Mouse (Mus musculus): Measurements from ENCODE around the gene Orc5. TPM values are rescaled to one million over a fixed set of nuclear protein-coding genes. Genes with fewer than 3 reads are reported as not detected.
A peak's percentile ranks its signal among the peaks of the same experiment; 100 is the strongest.

Orc5 gene
- total RNA-seq (2015; ENCODE audit: low replicate concordance) (13.0 and 19.2 TPM in 2 replicates), total RNA-seq (2017; ENCODE audit: low replicate concordance) (13.5 and 21.0 TPM in 2 replicates)

- ATAC-seq (replicated peaks; ENCODE audit: low FRiP score, poor library complexity, severe bottlenecking) = peak; percentile 95
Measured at GRCm38 (mm10) chr5:22550033-22550551, at the start of gene Orc5. Orc5 (minus strand) TSS chr5:22550429.

- no peak for ATAC-seq (replicated peaks; ENCODE audit: low FRiP score, poor library complexity, severe bottlenecking)
Measured at GRCm38 (mm10) chr5:22596981-22597380, 46.8 kb upstream of the Orc5 start.

DNA sequence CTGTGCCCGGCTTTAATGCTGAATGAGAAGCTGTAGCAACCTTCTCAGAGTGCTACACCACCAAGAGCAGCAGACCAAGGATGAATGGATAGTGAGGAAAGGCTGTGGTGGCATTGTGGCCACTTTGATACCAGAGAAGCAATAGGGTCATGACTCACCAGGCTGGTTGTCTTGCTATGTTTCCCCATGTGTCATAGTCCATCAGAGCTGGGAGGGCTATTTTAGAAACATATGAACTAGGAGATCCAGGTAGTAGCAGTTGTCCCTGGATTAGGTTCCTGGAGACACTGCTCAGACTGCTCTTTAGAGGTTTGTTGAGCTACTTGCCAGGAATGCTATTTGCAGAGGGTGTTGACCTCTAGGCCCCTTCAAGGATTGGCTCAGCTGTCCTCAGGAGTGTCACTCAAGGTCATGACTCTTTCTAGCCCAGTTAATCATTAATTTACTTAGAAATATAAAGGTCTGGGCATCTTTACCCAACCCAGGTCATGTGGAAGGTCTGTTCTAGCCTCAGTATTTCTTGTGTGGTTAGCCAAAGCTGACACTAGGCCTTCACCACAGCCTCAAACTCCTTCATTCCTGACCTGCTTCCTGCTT lies 39.2 kb upstream of the Orc5 start:
- no peak for ATAC-seq (replicated peaks; ENCODE audit: low FRiP score, poor library complexity, severe bottlenecking)

DNA sequence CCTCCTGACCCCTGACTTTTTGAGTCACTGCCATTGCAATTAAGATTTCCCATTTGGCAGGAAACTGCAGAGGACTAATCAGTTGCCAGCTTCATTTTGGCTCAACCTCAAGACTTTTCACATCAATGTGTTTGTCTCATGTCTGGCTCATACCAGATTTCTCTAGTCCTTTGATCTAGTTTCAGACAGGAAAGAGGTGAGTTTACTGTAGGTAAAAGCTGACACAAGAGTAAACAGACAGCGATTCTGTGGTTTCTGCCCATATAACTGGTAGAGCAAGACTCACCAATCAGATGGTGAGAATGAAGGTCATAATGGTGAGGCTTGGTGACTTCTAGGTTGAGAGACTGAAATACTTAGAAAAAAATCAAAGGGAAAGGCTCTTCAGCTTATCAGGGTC lies 37.3 kb upstream of the Orc5 start:
- no peak for ATAC-seq (replicated peaks; ENCODE audit: low FRiP score, poor library complexity, severe bottlenecking)

GRCm38 (mm10) chr5:22584556-22584955 lies 34.3 kb upstream of the Orc5 start:
- no peak for ATAC-seq (replicated peaks; ENCODE audit: low FRiP score, poor library complexity, severe bottlenecking)

GRCm38 (mm10) chr5:22578011-22578410 lies 27.8 kb upstream of the Orc5 start:
- ATAC-seq (replicated peaks; ENCODE audit: low FRiP score, poor library complexity, severe bottlenecking) = no peak

DNA sequence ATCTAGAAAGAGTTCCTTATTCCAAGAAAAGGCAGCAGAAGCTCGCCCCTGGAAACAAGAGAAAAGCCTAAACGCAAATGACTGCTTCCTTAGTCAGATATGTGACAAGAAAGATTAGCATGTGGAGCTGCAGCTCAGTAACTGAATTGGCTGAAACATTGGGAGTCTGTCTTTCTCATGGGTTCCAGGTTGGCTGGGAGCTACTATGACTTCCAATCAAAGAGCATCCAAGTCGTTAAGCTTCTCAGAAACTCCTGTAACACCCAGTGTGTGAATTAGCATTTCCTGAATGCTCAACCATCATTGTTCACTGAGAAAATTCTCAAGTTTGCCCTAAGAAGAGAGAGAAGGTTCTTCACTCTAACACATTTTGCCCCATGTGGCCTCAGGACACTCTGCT lies 24.5 kb upstream of the Orc5 start:
- no peak for ATAC-seq (replicated peaks; ENCODE audit: low FRiP score, poor library complexity, severe bottlenecking)

GRCm38 (mm10) chr5:22574161-22574560 lies 23.9 kb upstream of the Orc5 start:
- ATAC-seq (replicated peaks; ENCODE audit: low FRiP score, poor library complexity, severe bottlenecking) = no peak

- ATAC-seq (replicated peaks; ENCODE audit: low FRiP score, poor library complexity, severe bottlenecking) = no peak
Measured at GRCm38 (mm10) chr5:22573696-22574095, 23.5 kb upstream of the Orc5 start.

DNA sequence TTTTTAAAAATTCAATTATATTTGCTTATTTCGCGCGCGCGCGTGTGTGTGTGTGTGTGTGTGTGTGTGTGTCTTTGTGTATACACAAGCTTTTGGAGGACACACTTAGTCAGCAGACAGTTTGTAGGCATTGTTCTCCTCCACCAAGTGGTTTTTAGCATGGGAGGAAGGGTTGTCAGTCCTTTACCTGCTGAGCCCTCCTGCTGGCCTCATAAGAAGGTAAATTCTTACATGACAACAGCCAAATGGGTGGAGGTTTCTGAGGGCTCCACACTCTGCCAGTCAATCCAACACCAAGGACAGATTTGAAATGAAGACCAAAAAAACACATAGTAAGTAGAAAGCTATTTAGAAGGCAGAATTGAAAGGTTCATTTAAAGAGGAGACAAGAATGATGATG lies 22.7 kb upstream of the Orc5 start:
- no peak for ATAC-seq (replicated peaks; ENCODE audit: low FRiP score, poor library complexity, severe bottlenecking)

- no peak for ATAC-seq (replicated peaks; ENCODE audit: low FRiP score, poor library complexity, severe bottlenecking)
Measured at GRCm38 (mm10) chr5:22572456-22572855, 22.2 kb upstream of the Orc5 start.

GRCm38 (mm10) chr5:22565708-22566107 lies 15.5 kb upstream of the Orc5 start:
- ATAC-seq (replicated peaks; ENCODE audit: low FRiP score, poor library complexity, severe bottlenecking) = no peak

GRCm38 (mm10) chr5:22559801-22560200 lies 9.6 kb upstream of the Orc5 start:
- ATAC-seq (replicated peaks; ENCODE audit: low FRiP score, poor library complexity, severe bottlenecking) = no peak

GRCm38 (mm10) chr5:22557491-22558113 lies 7.4 kb upstream of the Orc5 start:
- peak; percentile 94 for ATAC-seq (replicated peaks; ENCODE audit: low FRiP score, poor library complexity, severe bottlenecking)

GRCm38 (mm10) chr5:22556713-22557112 lies 6.5 kb upstream of the Orc5 start:
- ATAC-seq (replicated peaks; ENCODE audit: low FRiP score, poor library complexity, severe bottlenecking) = 0 out of 2 replicates have a peak, but pooled peaks have one; percentile 55

DNA sequence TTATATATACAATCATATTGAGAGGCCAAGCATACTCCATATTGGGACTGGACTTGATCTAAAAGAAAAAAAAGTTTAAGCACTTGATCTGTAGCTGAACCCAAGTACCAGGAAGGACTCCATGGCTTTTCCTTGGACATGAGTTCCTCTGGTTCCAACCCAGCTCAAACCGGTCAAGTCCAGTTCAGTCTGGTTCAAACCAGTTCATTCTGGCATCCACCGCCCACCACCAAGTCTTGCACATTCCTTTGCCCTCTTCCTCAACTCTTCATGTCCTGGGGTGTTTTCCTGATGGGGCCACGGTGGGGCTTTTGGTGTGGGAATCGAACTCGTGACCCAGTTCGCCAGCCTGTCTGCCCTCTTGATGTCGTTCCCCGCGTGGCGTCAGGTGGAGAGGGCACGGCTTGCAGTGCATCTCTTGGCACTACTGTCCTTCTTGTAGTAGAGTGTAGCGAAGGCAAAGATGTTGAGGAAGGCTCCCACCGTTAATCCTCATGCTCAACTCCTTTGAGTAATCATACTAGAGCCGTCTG lies 2.1 kb upstream of the Orc5 start:
- no peak for ATAC-seq (replicated peaks; ENCODE audit: low FRiP score, poor library complexity, severe bottlenecking)

- peak; percentile 37 for ATAC-seq (replicated peaks; ENCODE audit: low FRiP score, poor library complexity, severe bottlenecking)
Measured at GRCm38 (mm10) chr5:22549366-22550032, 730 bp downstream of the Orc5 start.

DNA sequence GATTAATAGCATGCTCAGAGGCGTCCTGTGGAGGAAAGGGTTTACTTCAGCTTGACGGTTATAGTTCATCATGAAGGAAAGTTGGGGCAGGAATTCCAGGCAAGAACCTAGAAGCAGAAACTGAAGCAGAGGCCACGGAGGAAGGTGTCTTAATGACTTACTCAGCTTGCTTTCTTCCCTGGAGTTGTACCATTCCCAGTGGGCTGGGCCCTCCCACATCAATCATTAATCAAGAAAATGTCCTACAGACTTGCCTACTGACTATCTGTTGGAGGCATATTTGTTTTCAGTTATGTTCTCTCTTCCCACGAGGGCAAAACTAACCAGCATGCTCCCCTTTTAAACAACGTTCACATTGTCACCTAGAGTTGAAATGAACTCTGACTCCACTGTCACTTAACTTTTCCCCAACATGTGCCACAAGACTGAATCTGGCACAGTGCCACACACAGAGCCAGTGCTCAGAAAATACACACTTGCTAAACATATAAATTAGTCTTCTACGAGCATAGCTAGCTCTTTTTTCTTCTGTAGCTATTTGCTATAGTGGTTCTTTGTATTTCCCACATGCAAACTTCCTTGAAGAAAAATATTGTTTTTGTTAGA lies 1.6 kb downstream of the Orc5 start:
- ATAC-seq (replicated peaks; ENCODE audit: low FRiP score, poor library complexity, severe bottlenecking) = no peak

DNA sequence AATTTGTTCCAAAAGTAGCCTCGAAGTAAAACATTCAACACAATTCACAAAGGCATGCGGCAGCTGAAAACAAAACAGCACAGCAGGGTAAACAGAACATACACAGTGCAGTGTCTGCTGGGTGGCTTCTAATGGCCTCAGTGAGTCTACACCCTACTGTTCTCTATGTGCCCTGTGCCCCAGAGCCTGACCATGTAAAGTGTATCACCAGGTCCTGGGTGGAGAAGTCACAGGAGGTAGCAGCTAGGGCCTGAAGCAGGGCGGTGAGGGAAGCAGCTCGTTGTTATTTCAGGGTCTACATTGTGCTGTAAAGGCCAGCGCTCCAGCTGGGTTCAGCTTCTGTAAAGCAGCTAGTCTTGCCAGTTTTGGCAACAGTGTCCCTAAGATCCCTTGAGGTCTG lies 3.7 kb downstream of the Orc5 start:
- ATAC-seq (replicated peaks; ENCODE audit: low FRiP score, poor library complexity, severe bottlenecking) = peak; percentile 16

DNA sequence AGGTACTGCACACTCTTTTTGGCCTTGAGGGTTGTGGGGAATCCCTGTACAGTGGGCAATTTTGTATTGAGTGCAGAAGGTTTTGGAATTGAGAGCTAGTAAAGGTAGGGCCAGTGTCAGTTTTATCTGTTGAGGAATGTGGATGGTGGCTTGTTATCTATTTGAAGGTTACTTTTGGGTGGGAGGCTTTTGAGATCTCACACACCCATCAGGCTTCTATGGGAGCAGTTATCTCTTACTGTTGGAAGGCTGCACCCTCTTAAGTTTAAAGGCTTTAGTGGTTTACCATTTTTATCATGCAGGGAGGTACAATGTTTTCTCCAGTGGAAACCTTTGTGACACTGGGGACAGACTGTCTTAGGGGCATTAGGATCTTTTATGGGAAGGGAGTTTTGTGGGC lies 4.9 kb downstream of the Orc5 start:
- 0 out of 2 replicates have a peak, but pooled peaks have one; percentile 7 for ATAC-seq (replicated peaks; ENCODE audit: low FRiP score, poor library complexity, severe bottlenecking)
